Mouse (Mus musculus) thymus, postnatal 10 days (tissue): Measurements from ENCODE around the gene Trdmt1.
"Not testable (repeated sequence)": the region's sequence is repeated elsewhere in the genome, so short reads cannot be mapped to it uniquely, and the experiment has no call there.

Source experiments
- DNase-seq, 2 experiments: peaks; one replicate each; pipeline ENCODE4 v3.0.0; 2021; ENCODE audit warnings: low spot score in 2 of 2

Trdmt1 gene

GRCm38 (mm10) chr2:13544193-13544824, at the start of gene Trdmt1:
TSS of gene Trdmt1 (minus strand) at chr2:13544668.
- DNase-seq, result peak; percentile 70 to 79

GRCm38 (mm10) chr2:13593328-13593727, 48.9 kb upstream of the Trdmt1 start:
- no peak for DNase-seq

DNA sequence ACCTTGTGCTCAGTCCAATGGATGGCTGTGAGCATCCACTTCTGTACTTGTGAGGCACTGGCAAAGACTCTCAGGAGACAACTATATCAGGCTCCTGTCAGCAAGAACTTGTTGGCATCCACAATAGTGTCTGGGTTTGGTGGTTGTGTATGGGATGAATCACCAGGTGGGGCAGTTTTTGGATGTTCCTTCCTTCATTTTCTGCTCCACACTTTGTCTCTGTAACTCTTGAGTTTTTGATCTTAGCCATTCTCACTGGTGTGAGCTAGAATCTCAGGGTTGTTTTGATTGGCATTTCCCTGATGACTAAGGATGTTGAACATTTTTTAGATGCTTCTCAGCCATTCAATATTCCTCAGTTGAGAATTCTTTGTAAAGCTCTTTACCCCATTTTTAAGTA, 39.3 kb upstream of the Trdmt1 start:
- not testable (repeated sequence) for DNase-seq

GRCm38 (mm10) chr2:13582184-13582583, 37.7 kb upstream of the Trdmt1 start:
- DNase-seq, result no peak

GRCm38 (mm10) chr2:13579991-13580390, 35.5 kb upstream of the Trdmt1 start:
- peak in 1 of 2 experiments; percentile 21 for DNase-seq

GRCm38 (mm10) chr2:13579315-13579714, 34.8 kb upstream of the Trdmt1 start:
- no peak for DNase-seq

DNA sequence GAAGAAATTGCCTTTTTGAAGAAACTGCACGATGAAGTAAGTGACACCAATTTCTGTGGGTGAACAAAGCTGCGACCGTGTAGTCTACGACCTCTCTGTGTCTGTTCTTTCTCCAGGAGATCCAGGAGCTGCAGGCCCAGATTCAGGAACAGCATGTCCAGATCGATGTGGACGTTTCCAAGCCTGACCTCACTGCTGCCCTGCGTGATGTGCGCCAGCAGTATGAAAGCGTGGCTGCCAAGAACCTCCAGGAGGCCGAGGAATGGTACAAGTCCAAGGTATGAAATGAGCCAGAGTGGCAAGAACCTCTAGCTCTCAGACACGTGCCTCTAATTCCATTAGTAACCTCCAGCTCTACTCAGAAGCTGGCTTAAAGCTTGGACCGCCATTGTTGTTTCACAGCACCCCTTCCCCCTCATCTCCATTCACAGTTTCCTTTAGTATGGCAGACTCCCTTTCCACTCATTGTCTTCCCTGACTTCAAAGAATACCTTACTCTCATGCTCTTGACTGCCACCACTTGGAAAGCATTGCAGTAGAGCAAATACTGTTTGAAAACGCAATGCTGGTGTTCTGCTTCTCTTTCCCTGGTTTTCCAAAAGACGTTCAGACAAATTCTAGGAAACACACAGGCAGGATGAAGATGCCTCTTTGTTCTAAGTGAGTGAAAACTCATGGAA, 34.1 kb upstream of the Trdmt1 start:
- no peak for DNase-seq

GRCm38 (mm10) chr2:13577399-13577798, 32.9 kb upstream of the Trdmt1 start:
- no peak for DNase-seq

DNA sequence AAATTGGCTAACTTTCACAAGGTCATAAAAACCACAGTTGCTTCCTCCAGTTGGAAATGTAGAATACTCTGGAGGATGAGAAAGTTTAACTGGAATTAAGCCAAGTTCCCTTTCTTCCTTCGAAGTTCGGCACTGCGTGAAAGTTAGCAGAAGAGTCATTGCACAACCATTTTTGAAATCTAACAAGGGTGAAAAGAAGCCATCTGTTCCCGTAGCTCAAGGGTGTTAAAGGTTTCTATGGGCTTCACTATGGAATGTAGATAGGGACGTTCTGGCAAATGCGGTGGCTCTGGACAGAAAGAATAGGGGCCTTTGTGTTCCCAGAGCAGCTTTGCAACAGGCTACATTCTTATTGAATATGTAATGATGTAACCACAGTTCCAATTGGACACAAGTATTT, 31.5 kb upstream of the Trdmt1 start:
- DNase-seq, result no peak

GRCm38 (mm10) chr2:13575287-13575801, 30.9 kb upstream of the Trdmt1 start:
- DNase-seq, result peak; percentile 71 to 84

- DNase-seq, result peak; percentile 56 to 57
These were observed 30.3 kb upstream of the Trdmt1 start for GRCm38 (mm10) chr2:13574801-13575150.

GRCm38 (mm10) chr2:13574066-13574800, 29.8 kb upstream of the Trdmt1 start:
- peak; percentile 57 for DNase-seq

DNA sequence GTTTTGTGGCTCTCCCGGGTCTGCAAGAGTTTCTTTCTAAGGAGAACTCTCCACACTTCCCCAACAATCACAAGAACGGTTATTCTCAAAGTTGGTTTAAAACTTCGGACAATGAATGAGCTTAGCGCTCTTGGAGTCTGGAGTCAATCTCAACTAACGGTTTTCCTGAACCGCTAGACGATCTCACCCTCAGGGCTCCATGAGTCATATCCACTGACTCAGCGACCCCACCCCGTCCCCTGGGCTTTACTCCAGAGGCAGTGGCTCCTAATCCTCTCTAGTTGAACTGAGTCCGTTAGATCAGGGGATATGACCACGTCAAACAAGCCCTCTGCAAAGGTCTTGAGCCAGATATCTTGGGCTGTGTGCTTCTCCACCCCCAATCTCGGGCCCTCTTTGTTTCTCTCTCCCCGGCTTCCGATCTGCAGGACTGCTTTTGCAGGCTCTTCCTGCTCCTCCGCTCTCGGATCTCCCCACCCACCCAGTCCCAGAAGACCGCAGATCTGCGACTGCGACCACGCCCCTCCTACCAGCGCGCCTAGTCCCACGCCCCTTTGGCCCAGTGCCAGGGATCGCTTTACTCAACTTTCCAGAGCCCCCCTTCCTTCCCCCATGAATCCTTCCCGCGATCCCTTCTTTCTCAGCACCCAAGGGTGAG, 29.1 kb upstream of the Trdmt1 start, which contains the start of gene Vim:
TSS of gene Vim (plus strand) at position 520 of the 658 bp plus-strand sequence.
- DNase-seq, result peak; percentile 73 to 85

DNA sequence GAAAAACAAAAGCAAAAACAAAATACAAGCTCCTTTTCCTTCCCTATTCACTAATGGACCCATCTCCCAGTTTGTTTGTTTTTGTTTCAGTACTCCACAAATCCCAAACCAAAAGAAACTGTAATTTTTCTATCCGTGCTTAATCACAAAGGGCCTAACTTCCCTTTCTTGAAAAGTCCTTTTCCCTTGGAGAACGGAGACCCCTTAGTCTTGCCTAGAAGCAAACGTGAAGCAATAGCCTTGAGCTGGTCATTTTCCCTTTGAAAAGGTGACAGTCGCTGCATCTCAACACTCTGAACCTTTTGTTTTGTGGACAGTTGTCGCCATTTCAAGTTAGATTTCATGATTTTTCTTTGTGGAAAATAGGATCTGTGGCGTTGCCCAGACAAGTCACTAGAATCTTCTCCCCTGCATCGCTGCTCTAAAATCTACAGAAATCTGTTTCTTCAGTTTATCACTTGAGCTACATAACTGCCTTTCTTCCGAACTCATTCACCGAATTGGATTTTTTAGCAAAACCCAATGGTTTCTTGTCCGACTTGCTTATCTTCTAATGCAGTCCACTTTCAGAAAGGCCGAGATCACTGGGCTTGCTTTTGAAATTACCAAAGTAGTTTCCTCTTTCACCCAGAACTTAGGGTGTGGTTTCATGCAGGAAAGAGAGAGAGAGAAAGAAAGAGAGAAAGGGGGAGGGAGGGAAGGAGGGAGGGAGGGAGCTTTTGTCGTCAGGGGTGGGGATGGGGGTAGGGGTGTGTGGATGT, 28.4 kb upstream of the Trdmt1 start:
- DNase-seq, result no peak

- no peak for DNase-seq
These were observed 27.7 kb upstream of the Trdmt1 start for GRCm38 (mm10) chr2:13572101-13572553.

GRCm38 (mm10) chr2:13570122-13570521, 25.7 kb upstream of the Trdmt1 start:
- no peak for DNase-seq

GRCm38 (mm10) chr2:13560396-13560795, 15.9 kb upstream of the Trdmt1 start:
- DNase-seq, result no peak

DNA sequence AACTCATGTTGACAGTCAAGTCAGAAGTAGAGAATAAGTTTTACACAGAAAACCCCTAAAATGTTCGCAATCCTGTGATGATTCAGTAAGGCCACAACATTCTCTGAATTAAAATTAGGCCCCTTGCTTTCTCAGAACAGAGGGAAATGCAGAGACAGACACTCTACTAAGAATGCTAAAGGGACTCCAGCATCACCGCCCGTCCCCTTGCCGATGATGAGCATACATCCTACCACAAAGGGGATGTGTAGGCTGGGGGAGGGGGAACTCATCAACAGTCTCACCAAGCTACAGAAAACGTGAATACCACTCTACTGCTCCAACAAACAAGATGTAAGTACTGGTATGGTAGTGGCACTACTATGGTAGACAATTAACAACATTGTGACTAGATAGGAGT, 15.3 kb upstream of the Trdmt1 start:
- no peak for DNase-seq

DNA sequence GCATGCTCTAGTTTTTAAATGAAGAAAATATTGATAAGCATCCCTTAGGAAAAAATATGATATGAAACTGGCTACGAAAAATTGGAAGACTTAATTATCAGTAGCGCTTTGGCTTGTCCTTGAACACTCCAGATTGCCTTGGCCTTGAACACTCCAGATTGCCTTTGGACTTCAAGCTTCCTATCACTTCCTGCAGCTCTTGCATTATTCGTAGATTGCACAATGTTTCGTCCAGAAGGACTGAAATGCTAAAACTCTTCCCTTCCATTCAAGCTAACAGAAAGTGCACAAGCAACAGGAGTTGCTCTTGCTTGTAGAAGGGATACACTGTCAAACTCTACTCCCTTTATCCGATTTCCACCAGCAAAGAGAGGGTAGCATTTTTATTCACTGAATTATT, 14.8 kb upstream of the Trdmt1 start:
- DNase-seq, result no peak

DNA sequence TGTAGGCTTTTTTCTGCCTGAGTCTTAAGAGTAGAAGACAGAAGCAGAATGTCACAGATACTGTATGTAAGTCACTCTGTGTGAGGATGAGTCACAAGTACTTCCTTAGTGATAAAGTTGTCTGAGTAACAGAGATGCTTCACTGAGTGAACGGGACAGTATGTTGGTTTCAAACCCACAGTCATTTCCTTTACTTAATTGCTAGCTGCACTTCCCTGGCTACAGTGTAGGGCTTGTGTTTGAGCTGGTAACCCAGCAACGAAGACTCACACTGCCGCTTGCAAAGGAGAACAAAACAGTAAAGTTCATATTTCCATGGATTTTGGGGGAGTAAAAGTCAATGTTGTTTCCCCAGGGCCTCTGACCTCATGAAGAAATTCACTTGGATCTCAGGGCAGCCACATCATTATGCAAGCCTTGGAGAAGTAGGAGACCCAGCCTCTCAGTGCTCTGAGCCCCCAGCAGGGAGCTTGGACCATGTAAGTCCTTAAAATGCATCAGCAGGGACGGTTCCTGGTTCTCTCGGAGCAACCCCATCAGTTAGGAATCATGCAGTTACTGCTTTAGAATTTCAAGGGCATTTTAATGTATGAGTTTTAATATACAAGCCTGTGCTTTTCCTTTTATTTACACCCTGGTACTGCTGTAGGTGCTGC, 14.3 kb upstream of the Trdmt1 start:
- DNase-seq, result no peak
